ENCODE assay signal across 8 mouse cellular contexts in the genomic region with DNA sequence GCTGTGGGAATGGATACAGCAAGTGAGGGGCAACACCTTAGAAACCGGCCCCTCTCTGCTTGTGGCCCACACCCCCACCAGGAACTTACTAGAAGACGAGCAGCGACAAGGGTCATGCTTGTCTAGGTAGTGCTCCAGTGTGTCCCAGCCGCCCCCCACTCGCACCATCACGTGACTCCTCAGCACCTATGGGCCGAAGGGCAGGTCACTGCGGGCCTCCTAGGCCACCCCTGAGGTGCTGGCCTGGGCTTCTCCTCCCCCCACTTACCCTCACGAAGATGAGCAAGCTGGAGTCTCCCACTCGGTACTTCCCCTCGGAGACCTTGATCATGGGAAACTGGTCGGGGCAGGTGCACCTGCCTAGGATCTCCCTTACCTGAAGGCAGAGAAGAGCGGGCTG. TPM values are rescaled to one million over a fixed set of nuclear protein-coding genes. Genes with fewer than 3 reads are reported as not detected.
A peak's percentile ranks its signal among the peaks of the same experiment; 100 is the strongest.
DNase-seq lines count a peak whose midpoint lies in the region; ATAC-seq and TF ChIP-seq lines count a peak whose summit lies in the region.

No protein-coding gene starts in this region.

- H3K27ac ChIP-seq in kidney, postnatal 0 days = no peak overlapping the region
- no peak overlapping the region for H3K27ac ChIP-seq in embryonic facial prominence, embryonic 13.5 days
- H3K27ac ChIP-seq in neural tube, embryonic 14.5 days (ENCODE audit: low read depth, low read length) = no peak overlapping the region

- peaks cover 34% of the 10 kb centered on the region for H3K4me1 ChIP-seq in kidney, postnatal 0 days (replicated peaks; ENCODE audit: insufficient read depth, low read length)
- peaks cover 66% of the 10 kb centered on the region for H3K4me1 ChIP-seq in embryonic facial prominence, embryonic 13.5 days
- H3K4me1 ChIP-seq in neural tube, embryonic 14.5 days (ENCODE audit: control insufficient read depth, insufficient read depth, low read length) = peaks cover 36% of the 10 kb centered on the region

- no peak for DNase-seq in kidney, postnatal 0 days (ENCODE audit: low spot score)
- DNase-seq in kidney, adult 9 months = no peak
- DNase-seq in kidney, postnatal 25 days = peak; percentile 5 to 60
- DNase-seq in adrenal gland, adult 2 months = no peak
- DNase-seq in embryo, embryonic 10.5 days (ENCODE audit: low spot score) = no peak
- DNase-seq in retina, embryonic 14.5 days (ENCODE audit: low spot score) = no peak

- peak overlapping the region; percentile 77 for H3K4me2 ChIP-seq in kidney, postnatal 0 days (ENCODE audit: low read length)
- H3K4me2 ChIP-seq in embryonic facial prominence, embryonic 13.5 days = peak overlapping the region; percentile 95
- H3K4me2 ChIP-seq in neural tube, embryonic 14.5 days (ENCODE audit: low read depth, low read length) = peak overlapping the region; percentile 54

- 28% methylated on average over 13 of the region's 13 CpGs for WGBS in kidney, postnatal 0 days
- 16% methylated on average over 13 of the region's 13 CpGs for WGBS in embryonic facial prominence, embryonic 13.5 days
- WGBS in neural tube, embryonic 14.5 days = 18% methylated on average over 13 of the region's 13 CpGs

- H3K9ac ChIP-seq in kidney, postnatal 0 days (ENCODE audit: low read depth, low read length) = peak overlapping the region; percentile 49; the same call in 1 of the 2 replicates
- peak overlapping the region; percentile 71 for H3K9ac ChIP-seq in embryonic facial prominence, embryonic 13.5 days
- peak overlapping the region; percentile 39; the same call in 1 of the 2 replicates for H3K9ac ChIP-seq in neural tube, embryonic 14.5 days (replicated peaks; ENCODE audit: low read depth, low read length)

- no peaks in the 10 kb centered on the region for H3K36me3 ChIP-seq in kidney, postnatal 0 days (ENCODE audit: insufficient read depth, low read length)
- H3K36me3 ChIP-seq in embryonic facial prominence, embryonic 13.5 days = peaks cover 6% of the 10 kb centered on the region; the same call in 1 of the 2 replicates
- peaks cover 10% of the 10 kb centered on the region; the same call in 1 of the 2 replicates for H3K36me3 ChIP-seq in neural tube, embryonic 14.5 days (ENCODE audit: control insufficient read depth, insufficient read depth, low read length)

- peak overlapping the region; percentile 36; the same call in 1 of the 2 replicates for H3K4me3 ChIP-seq in kidney, postnatal 0 days (replicated peaks; ENCODE audit: low read depth, low read length)
- H3K4me3 ChIP-seq in embryonic facial prominence, embryonic 13.5 days = peak overlapping the region; percentile 42
- H3K4me3 ChIP-seq in neural tube, embryonic 14.5 days (ENCODE audit: low read depth, low read length) = peak overlapping the region; percentile 24

- H3K9me3 ChIP-seq in kidney, postnatal 0 days (replicated peaks; ENCODE audit: low read length) = no peaks in the 10 kb centered on the region
- H3K9me3 ChIP-seq in embryonic facial prominence, embryonic 13.5 days = no peaks in the 10 kb centered on the region
- H3K9me3 ChIP-seq in neural tube, embryonic 14.5 days (ENCODE audit: control insufficient read depth, low read length) = no peaks in the 10 kb centered on the region

- H3K27me3 ChIP-seq in kidney, postnatal 0 days (ENCODE audit: insufficient read depth, low read length) = peaks cover 7% of the 10 kb centered on the region
- H3K27me3 ChIP-seq in embryonic facial prominence, embryonic 13.5 days = peaks cover 75% of the 10 kb centered on the region
- peaks cover 44% of the 10 kb centered on the region for H3K27me3 ChIP-seq in neural tube, embryonic 14.5 days (ENCODE audit: control insufficient read depth, insufficient read depth, low read length)

- TF ChIP-seq CTCF in kidney, postnatal 0 days (IDR thresholded peaks at IDR 0.05; ENCODE audit: low read depth) = no peak

- ATAC-seq in kidney, postnatal 0 days (replicated peaks; ENCODE audit: low FRiP score, low read depth) = no peak
- no peak for ATAC-seq in embryonic facial prominence, embryonic 13.5 days (ENCODE audit: insufficient number of reproducible peaks, insufficient read depth, low FRiP score, low TSS enrichment, low read depth)
- ATAC-seq in neural tube, embryonic 14.5 days (ENCODE audit: low read depth) = no peak

RNA-seq across cellular contexts. Expression of a gene that starts 2.8 kb away (rescaled TPM):
- 27.2 and 30.3 TPM in 2 replicates for polyA plus RNA-seq in kidney, postnatal 0 days (2015; fragmentation: Nextera tagmentation; extraction: Ambion mirVana)
- polyA plus RNA-seq in embryonic facial prominence, embryonic 13.5 days (2015; fragmentation: Nextera tagmentation; extraction: Ambion mirVana) = 25.8 and 30.0 TPM in 2 replicates
- 24.9 and 25.1 TPM in 2 replicates for polyA plus RNA-seq in neural tube, embryonic 14.5 days (2014; fragmentation: Nextera tagmentation; extraction: Ambion mirVana)
- total RNA-seq in adrenal gland, adult 2 months (2021) = 10 to 100 TPM; 42.6 to 58.4 TPM
- polyA plus RNA-seq in adrenal gland, adult 2 months (2012; rRNA removed) = 108 and 131 TPM in 2 replicates

RNA-seq across cellular contexts. Expression of a gene that starts 4.4 kb away (rescaled TPM):
- 1.9 and 2.7 TPM in 2 replicates for polyA plus RNA-seq in kidney, postnatal 0 days (2015; fragmentation: Nextera tagmentation; extraction: Ambion mirVana)
- 0.29 and 0.49 TPM in 2 replicates for polyA plus RNA-seq in embryonic facial prominence, embryonic 13.5 days (2015; fragmentation: Nextera tagmentation; extraction: Ambion mirVana)
- polyA plus RNA-seq in neural tube, embryonic 14.5 days (2014; fragmentation: Nextera tagmentation; extraction: Ambion mirVana) = 1.3 and 1.8 TPM in 2 replicates
- under 1 TPM; 0.35 to 0.52 TPM for total RNA-seq in adrenal gland, adult 2 months (2021)
- polyA plus RNA-seq in adrenal gland, adult 2 months (2012; rRNA removed) = 2.2 and 2.6 TPM in 2 replicates

RNA-seq across cellular contexts. Expression of a gene that starts 36.4 kb away (rescaled TPM):
- 26.8 and 28.3 TPM in 2 replicates for polyA plus RNA-seq in kidney, postnatal 0 days (2015; fragmentation: Nextera tagmentation; extraction: Ambion mirVana)
- polyA plus RNA-seq in embryonic facial prominence, embryonic 13.5 days (2015; fragmentation: Nextera tagmentation; extraction: Ambion mirVana) = 22.3 and 27.9 TPM in 2 replicates
- polyA plus RNA-seq in neural tube, embryonic 14.5 days (2014; fragmentation: Nextera tagmentation; extraction: Ambion mirVana) = 33.1 and 34.4 TPM in 2 replicates
- 10 to 100 TPM; 18.2 to 24.8 TPM for total RNA-seq in adrenal gland, adult 2 months (2021)
- polyA plus RNA-seq in adrenal gland, adult 2 months (2012; rRNA removed) = 38.1 and 60.4 TPM in 2 replicates

RNA-seq across cellular contexts. Expression of a gene that starts 36.7 kb away (rescaled TPM):
- polyA plus RNA-seq in kidney, postnatal 0 days (2015; fragmentation: Nextera tagmentation; extraction: Ambion mirVana) = 477 and 504 TPM in 2 replicates
- polyA plus RNA-seq in embryonic facial prominence, embryonic 13.5 days (2015; fragmentation: Nextera tagmentation; extraction: Ambion mirVana) = 859 and 909 TPM in 2 replicates
- 320 and 364 TPM in 2 replicates for polyA plus RNA-seq in neural tube, embryonic 14.5 days (2014; fragmentation: Nextera tagmentation; extraction: Ambion mirVana)
- total RNA-seq in adrenal gland, adult 2 months (2021) = 100 to 1,000 TPM; 193 to 525 TPM
- 395 and 441 TPM in 2 replicates for polyA plus RNA-seq in adrenal gland, adult 2 months (2012; rRNA removed)

Comparison
In these comparisons a context has a peak if more than half of its experiments do, and no peak if none do; other contexts are left out.
1. DNase-seq: peak in kidney, postnatal 25 days (2 of 2); none in kidney, postnatal 0 days (single experiment), kidney, adult 9 months (single experiment), adrenal gland, adult 2 months (single experiment), embryo, embryonic 10.5 days (single experiment) and retina, embryonic 14.5 days (single experiment).
2. Peak in every context shown above with its lines, with median percentiles within 50 percentile points of each other: H3K4me2 ChIP-seq, H3K4me3 ChIP-seq and H3K9ac ChIP-seq.